Mouse (Mus musculus) forebrain, embryonic 14.5 days (tissue): ENCODE data around the gene Msmb. TPM values are rescaled to one million over a fixed set of nuclear protein-coding genes. Genes with fewer than 3 reads are reported as not detected.
A peak's percentile ranks its signal among the peaks of the same experiment; 100 is the strongest.
"Not testable (repeated sequence)": the region's sequence is repeated elsewhere in the genome, so short reads cannot be mapped to it uniquely, and the experiment has no call there.

Experiments used
- ATAC-seq: fragments of 200-750 bp; cut with Nextera tagmentation; 2 replicates; pipeline ENCODE4 v1.8.0; 2017; ENCODE audit warnings: mild to moderate bottlenecking, moderate library complexity
- DNase-seq: peaks from one replicate; pipeline ENCODE4 v3.0.0-alpha.2; 2015; ENCODE audit warnings: low spot score
- H3K27ac ChIP-seq: fragments of 300-500 bp; sonication (generic); 2 replicates; pipeline ENCODE4 v1.5.1; 2014; ENCODE audit warnings: low read depth, mild to moderate bottlenecking, control low read depth, low read length, moderate library complexity
- H3K27me3 ChIP-seq: fragments of 300-500 bp; sonication (generic); replicated peaks from 2 replicates; pipeline ENCODE4 v1.6.1; 2014; ENCODE audit warnings: low read length, control low read depth, mixed read lengths; ENCODE audit not compliant: control insufficient read depth, insufficient read depth
- H3K36me3 ChIP-seq: fragments of 300-500 bp; sonication (generic); 2 replicates; pipeline ENCODE4 v1.6.1; 2014; ENCODE audit warnings: low read length, control low read depth; ENCODE audit not compliant: control insufficient read depth, insufficient read depth
- H3K4me1 ChIP-seq: fragments of 300-500 bp; sonication (generic); 2 replicates; pipeline ENCODE4 v1.6.1; 2014; ENCODE audit warnings: antibody characterized with exemption, low read length, control low read depth; ENCODE audit not compliant: control insufficient read depth, insufficient read depth
- H3K4me2 ChIP-seq: fragments of 300-500 bp; sonication (generic); 2 replicates; pipeline ENCODE4 v1.6.1; 2014; ENCODE audit warnings: mild to moderate bottlenecking, control low read depth, low read length
- H3K4me3 ChIP-seq: fragments of 300-500 bp; sonication (generic); 2 replicates; pipeline ENCODE4 v1.5.1; 2014; ENCODE audit warnings: low read depth, low read length, control low read depth
- H3K9ac ChIP-seq: fragments of 300-500 bp; sonication (generic); 2 replicates; pipeline ENCODE4 v1.6.1; 2014; ENCODE audit warnings: mild to moderate bottlenecking, low read length, control low read depth, moderate library complexity
- H3K9me3 ChIP-seq: fragments of 300-500 bp; sonication (generic); replicated peaks from 2 replicates; pipeline ENCODE4 v1.6.1; 2016; ENCODE audit warnings: low read length, control low read depth, mixed read lengths; ENCODE audit not compliant: control insufficient read depth
- WGBS: fragments of 180-500 bp; shearing (Covaris S2); extraction: QIAGEN DNeasy Blood & Tissue Kit; methylation state at CpG from one replicate; pipeline ENCODE4 v1.1.7; 2014; 5-methylcytosine and 5-hydroxymethylcytosine counted together
- polyA plus RNA-seq: library from polyadenylated mRNA; unstranded; fragments of >200 nt; fragmentation: Nextera tagmentation; extraction: Ambion mirVana; gene quantifications from 2 replicates; pipeline ENCODE4 v1.2.1, GENCODE M21; 2014

The Msmb gene
- polyA plus RNA-seq, 1 experiment from 2014 or later: not detected

DNA sequence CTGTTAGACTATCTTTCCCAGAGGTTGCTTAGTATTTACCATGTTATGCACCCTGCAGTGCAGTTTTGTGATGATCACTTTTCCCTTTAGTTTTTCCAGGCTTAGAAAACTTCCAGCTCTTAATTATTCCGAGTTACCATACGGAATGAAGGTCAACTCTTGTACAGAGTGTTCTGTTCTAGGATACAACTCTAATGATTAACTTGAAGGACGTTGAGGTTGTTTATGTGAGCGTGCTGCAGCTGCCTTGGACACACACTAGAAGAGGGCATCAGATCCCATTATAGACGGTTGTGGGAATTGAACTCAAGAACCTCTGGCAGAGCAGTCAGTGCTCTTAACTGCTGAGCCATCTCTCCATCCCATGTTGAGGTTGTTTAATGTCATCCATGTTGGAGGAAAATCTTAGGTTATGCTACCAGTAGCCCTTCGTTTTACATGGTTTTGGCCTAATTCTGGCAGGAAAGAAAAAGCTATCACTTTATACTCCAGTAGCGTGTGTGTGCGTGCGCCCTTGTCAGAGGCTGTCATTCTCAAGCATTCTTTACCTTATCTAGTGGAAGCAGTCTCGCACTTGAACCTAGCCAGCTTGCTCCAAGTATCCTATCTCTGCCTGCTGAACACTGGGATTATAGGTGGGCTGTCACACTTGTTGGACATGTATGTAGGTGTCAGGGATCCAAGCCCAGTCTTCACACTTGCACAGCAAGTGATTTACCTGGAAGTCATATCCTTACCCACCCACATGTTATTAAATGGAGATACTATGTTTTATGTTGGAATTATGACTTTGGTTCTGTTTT is 37.8 kb downstream of the Msmb start:
- H3K27me3 ChIP-seq: no peaks in the 10 kb centered on the region
- DNase-seq (no peak), ATAC-seq (no peak)
- no peak overlapping the region for H3K4me3 ChIP-seq
- WGBS: 92% methylated on average over 10 of the region's 10 CpGs
- no peak overlapping the region for H3K4me2 ChIP-seq
- H3K9me3 ChIP-seq: no peaks in the 10 kb centered on the region
- no peak overlapping the region for H3K9ac ChIP-seq
- H3K27ac ChIP-seq: no peak overlapping the region
- peaks cover 65% of the 10 kb centered on the region for H3K36me3 ChIP-seq
- H3K4me1 ChIP-seq: no peaks in the 10 kb centered on the region

DNA sequence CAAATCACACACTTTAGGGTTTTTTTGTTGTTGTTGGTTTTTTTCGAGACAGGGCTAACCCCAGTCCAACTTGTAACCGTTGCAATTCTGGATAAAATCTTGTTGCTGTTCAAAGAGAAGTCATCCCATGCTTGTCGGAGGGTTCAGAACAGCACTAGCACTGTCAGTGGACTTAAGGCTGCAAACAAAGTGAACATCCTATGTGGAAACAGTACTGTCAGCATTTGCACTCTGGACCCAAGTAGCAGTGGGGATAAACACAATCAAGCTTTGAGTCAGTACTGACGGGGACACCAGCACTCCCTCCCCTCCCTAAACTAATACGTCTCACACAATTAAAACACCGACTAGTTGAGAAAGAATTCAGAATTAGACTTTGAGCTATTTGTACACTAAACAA is 39.0 kb downstream of the Msmb start:
- Histone ChIP-seq H3K27ac (no peak overlapping the region), H3K4me1 (no peaks in the 10 kb centered on the region), H3K36me3 (peaks cover 67% of the 10 kb centered on the region), H3K4me2 (no peak overlapping the region), H3K27me3 (no peaks in the 10 kb centered on the region), H3K9ac (no peak overlapping the region), H3K9me3 (no peaks in the 10 kb centered on the region), H3K4me3 (no peak overlapping the region)
- 91% methylated on average over 6 of the region's 6 CpGs for WGBS
- DNase-seq (no peak), ATAC-seq (no peak)

DNA sequence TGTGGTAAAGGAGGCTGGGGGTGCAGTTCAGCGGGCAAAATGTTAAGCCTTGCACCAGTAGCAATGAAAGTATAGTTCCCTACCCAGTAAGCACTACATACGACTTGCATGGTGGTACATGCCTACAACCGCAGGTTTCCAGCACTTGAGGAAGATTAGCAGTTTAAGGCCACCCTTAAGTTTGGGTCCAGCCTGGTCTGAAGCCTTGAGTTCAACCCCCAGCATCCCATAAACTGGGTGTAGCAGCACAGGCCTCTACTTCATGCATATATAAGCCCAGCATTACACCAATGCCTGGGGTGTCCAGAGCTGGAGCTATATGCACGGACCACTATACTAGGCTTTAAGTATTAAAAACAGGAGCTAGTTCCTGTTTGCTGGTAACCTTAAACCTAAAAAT is 42.0 kb downstream of the Msmb start:
- H3K9ac ChIP-seq: no peak overlapping the region
- whole genome bisulfite sequencing: 98% methylated on average over 4 of the region's 4 CpGs
- H3K4me3 ChIP-seq: no peak overlapping the region
- H3K27ac ChIP-seq: no peak overlapping the region
- DNase-seq (no peak), ATAC-seq (no peak)
- H3K9me3 ChIP-seq: no peaks in the 10 kb centered on the region
- no peak overlapping the region for H3K4me2 ChIP-seq
- no peaks in the 10 kb centered on the region for H3K27me3 ChIP-seq
- no peaks in the 10 kb centered on the region for H3K4me1 ChIP-seq
- H3K36me3 ChIP-seq: peaks cover 81% of the 10 kb centered on the region

DNA sequence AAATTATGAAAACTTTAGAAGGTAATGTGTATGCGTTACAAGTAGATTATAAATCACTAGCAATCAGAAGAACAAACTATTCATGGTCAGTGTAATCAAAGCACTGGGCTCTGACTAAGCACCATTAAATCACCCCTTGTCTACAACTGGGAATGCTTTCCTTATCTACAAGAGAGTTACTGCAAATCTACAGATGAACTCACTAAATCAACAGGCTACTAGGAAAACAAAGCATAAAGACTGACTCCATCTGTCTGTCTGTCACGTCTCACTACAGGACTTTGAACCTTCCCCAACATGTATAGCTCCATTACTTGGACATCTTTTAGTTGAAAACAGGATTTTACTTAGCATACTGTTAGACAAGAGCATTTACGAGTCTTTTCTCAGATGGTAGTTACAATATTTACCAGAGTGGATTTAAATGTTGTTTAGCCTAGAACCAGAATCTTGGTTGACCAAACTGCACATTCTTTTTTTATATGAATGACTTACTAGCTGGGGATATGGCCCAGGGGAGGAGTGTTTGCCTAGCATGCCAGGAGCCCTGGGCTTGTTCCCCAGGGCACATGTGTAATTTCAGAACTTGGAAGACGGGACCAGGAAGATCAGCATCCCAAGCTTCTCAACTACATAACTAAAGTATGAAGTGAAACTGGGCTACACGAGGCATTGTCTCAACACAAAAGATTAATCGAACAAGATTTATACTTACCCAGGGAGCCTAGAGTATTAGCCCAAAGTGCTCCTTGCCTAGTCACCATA is 49.0 kb downstream of the Msmb start:
- H3K4me2 ChIP-seq: no peak overlapping the region
- no peak overlapping the region for H3K27ac ChIP-seq
- no peaks in the 10 kb centered on the region for H3K4me1 ChIP-seq
- no peaks in the 10 kb centered on the region for H3K9me3 ChIP-seq
- ATAC-seq (no peak), DNase-seq (no peak)
- no peaks in the 10 kb centered on the region for H3K27me3 ChIP-seq
- no peak overlapping the region for H3K9ac ChIP-seq
- peaks cover 69% of the 10 kb centered on the region for H3K36me3 ChIP-seq
- 93% methylated on average over 6 of the region's 6 CpGs for WGBS
- no peak overlapping the region for H3K4me3 ChIP-seq

DNA sequence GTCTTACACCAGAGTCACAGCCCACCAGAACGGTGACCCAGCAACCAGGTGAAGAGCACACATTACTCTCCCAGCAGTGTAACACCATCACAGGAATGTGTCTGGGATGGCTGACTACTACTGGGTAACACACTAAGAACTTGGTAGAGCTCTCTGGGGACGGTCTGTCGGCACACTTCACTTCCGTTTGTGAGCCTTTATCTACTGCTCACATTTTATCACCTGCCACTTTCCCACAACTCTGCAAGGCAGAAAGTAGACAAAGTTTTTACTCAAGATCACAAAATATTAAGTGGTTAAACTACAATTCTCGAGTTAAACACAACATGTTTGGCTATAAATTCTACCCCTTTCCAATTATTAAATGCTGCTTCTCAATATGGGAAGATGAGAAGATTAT is 50.1 kb downstream of the Msmb start:
- DNase-seq: no peak
- WGBS: 95% methylated on average over 5 of the region's 5 CpGs
- Histone ChIP-seq H3K9ac (no peak overlapping the region), H3K4me1 (no peaks in the 10 kb centered on the region), H3K27ac (no peak overlapping the region), H3K36me3 (peaks cover 69% of the 10 kb centered on the region), H3K9me3 (no peaks in the 10 kb centered on the region), H3K27me3 (no peaks in the 10 kb centered on the region), H3K4me2 (no peak overlapping the region), H3K4me3 (no peak overlapping the region)
- ATAC-seq: no peak

DNA sequence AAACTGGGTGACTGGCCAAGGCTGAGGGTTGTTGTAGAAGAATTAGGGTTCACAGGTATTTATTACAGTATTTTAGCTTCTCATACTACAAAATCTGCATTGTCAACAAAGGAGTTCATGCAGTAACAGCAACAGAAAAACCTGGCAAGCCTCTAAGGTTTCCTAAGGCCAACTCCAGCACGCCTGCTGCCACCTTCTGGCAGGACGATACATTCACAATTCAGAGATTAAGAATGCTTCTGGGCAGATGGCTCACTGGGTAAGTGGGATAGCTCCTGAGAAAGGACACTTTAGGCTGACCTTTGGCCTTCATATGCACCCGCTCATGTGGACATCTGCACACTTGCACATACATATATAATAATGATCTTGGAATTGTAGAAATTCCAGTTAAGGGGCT is 50.6 kb downstream of the Msmb start:
- Histone ChIP-seq H3K4me3 (no peak overlapping the region), H3K4me2 (no peak overlapping the region), H3K27ac (no peak overlapping the region), H3K9me3 (no peaks in the 10 kb centered on the region), H3K4me1 (no peaks in the 10 kb centered on the region), H3K27me3 (no peaks in the 10 kb centered on the region), H3K36me3 (peaks cover 69% of the 10 kb centered on the region), H3K9ac (no peak overlapping the region)
- WGBS: 45% methylated on average over 3 of the region's 3 CpGs
- ATAC-seq (no peak), DNase-seq (peak; percentile 72)

DNA sequence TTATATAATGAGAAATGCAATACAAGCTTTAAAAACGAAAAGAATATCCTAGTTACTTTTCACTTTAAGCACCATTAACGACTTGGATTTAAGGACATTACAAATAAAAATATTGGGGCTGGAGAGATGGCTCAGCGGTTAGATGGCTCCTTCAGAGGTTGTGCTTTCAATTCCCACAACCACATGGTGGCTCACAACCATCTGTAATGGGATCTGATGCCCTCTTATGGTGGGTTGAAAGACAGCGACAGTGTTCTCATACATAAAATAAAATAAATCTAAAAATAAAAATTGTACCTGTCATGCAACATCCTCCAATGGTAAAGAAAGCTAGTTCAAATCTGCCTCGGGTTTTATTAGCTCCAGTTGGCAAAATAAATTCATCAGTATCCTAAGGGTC is 51.7 kb downstream of the Msmb start:
- not testable (repeated sequence) for ATAC-seq, H3K4me3 ChIP-seq

DNA sequence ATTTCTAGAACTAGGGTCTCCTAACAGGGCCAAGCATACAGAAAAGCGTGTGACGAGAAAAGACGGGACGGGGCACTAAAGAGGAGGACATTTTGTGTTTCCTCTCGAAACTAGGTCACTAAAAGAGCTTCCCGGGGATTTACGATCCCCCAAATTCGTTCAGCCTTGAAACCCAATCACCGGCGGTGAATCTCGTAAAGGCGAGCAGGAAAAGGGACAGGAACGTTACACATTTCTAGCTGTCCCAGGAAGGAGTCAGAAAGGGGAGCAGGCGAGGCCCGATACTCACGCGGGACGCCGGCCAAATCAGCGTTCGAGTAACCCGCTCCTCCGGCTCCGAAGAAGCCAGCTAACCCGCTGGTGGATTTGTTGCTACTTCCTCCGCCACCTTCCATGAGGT is 59.5 kb downstream of the Msmb start:
- H3K27ac ChIP-seq: no peak overlapping the region
- peaks cover 21% of the 10 kb centered on the region for H3K4me1 ChIP-seq
- WGBS: under 1% methylated on average over 24 of the region's 26 CpGs
- H3K36me3 ChIP-seq: peaks cover 22% of the 10 kb centered on the region
- H3K4me3 ChIP-seq: peak overlapping the region; percentile 93
- H3K9me3 ChIP-seq: no peaks in the 10 kb centered on the region
- H3K27me3 ChIP-seq: no peaks in the 10 kb centered on the region
- DNase-seq (peak; percentile 23), ATAC-seq (peak; percentile 13; the same call in 1 of the 2 replicates)
- peak overlapping the region; percentile 65 for H3K4me2 ChIP-seq
- H3K9ac ChIP-seq: peak overlapping the region; percentile 95

More for the DNA sequence above, 51.7 kb downstream of the Msmb start:
- DNase-seq, H3K27ac ChIP-seq, H3K9ac ChIP-seq, H3K27me3 ChIP-seq, H3K4me1 ChIP-seq, H3K9me3 ChIP-seq, H3K4me2 ChIP-seq: not testable (repeated sequence)
- peaks cover 67% of the 10 kb centered on the region for H3K36me3 ChIP-seq
- WGBS: 89% methylated on average over 5 of the region's 5 CpGs
